Mouse (Mus musculus): Measurements from ENCODE around the gene Dlgap1.

DNA sequence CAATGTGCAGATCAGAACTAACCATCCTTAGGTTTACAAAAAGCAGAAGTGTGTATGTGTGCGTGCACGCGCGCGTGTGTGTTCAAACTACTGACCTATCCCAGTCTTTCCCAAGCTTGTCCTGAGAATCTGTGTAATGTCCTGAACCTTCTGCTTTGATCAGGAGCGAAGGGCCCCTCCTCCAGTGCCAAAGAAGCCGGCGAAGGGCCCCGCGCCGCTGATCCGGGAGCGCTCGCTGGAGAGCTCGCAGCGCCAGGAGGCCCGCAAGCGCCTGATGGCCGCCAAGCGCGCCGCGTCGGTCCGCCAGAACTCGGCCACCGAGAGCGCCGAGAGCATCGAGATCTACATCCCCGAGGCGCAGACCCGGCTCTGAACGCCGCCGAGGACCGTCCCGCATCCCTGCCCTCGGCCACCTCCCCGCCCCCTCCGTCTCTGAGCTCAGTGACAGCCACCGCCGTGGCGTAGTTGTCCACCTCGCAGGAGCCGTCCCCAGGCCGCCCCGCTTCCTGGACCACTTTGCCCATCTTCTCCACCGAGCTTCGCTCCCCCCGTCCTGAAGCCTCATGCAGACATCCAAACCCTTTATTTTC is 849.1 kb downstream of the Dlgap1 start:
- TF ChIP-seq POLR2A (IDR thresholded peaks at IDR 0.05; ENCODE audit: insufficient read depth, low read depth, low read length) (no peak), CTCF (IDR thresholded peaks at IDR 0.05) (no peak), EP300 (IDR thresholded peaks at IDR 0.05; ENCODE audit: insufficient read depth, low read depth, low read length) (no peak)

Data from heart, adult 2 months (tissue).